Mouse (Mus musculus) liver, adult 2 months (tissue): Measurements from ENCODE around the gene Prss48. TPM values are rescaled to one million over a fixed set of nuclear protein-coding genes. Genes with fewer than 3 reads are reported as not detected.

ENCODE experiments used
- DNase-seq: peaks from one replicate; pipeline ENCODE4 v3.0.0-alpha.2; 2011; ENCODE audit warnings: low read depth, low spot score; ENCODE audit errors: extremely low read depth
- H3K27ac ChIP-seq: fragments of 200-500 bp; replicated peaks from 2 replicates; pipeline ENCODE4 v1.5.1; 2012; ENCODE audit warnings: low read depth, mild to moderate bottlenecking, control low read depth, inconsistent platforms, low read length; ENCODE audit not compliant: insufficient read depth
- H3K27me3 ChIP-seq: fragments of 200-500 bp; 2 replicates; pipeline ENCODE4 v1.6.1; 2012; ENCODE audit warnings: mild to moderate bottlenecking, moderate library complexity, low read length, inconsistent platforms; ENCODE audit not compliant: control insufficient read depth, insufficient read depth
- H3K36me3 ChIP-seq: fragments of 200-500 bp; 2 replicates; pipeline ENCODE4 v1.6.1; 2012; ENCODE audit warnings: low read length, inconsistent platforms; ENCODE audit not compliant: control insufficient read depth, insufficient read depth
- H3K4me1 ChIP-seq: fragments of 200-500 bp; 2 replicates; pipeline ENCODE4 v1.6.1; 2011; ENCODE audit warnings: low read length; ENCODE audit not compliant: control insufficient read depth, insufficient read depth
- H3K4me3 ChIP-seq: fragments of 200-500 bp; 2 replicates; pipeline ENCODE4 v1.5.1; 2011; ENCODE audit warnings: low read depth, mild to moderate bottlenecking, control low read depth, low read length, moderate library complexity; ENCODE audit not compliant: insufficient read depth
- H3K79me2 ChIP-seq: fragments of 200-500 bp; 2 replicates; pipeline ENCODE4 v1.6.1; 2012; ENCODE audit warnings: inconsistent platforms, mild to moderate bottlenecking, low read length, moderate library complexity; ENCODE audit not compliant: control insufficient read depth, insufficient read depth
- H3K9ac ChIP-seq: fragments of 200-500 bp; 2 replicates; pipeline ENCODE4 v1.6.1; 2012; ENCODE audit warnings: low read depth, mild to moderate bottlenecking, control low read depth, inconsistent platforms, low read length
- CTCF ChIP-seq: fragments of 200-500 bp; IDR thresholded peaks from 2 replicates; pipeline ENCODE4 v1.5.1; 2011; ENCODE audit warnings: low read depth, low read length, control low read depth
- POLR2A ChIP-seq: fragments of 200-500 bp; IDR thresholded peaks from 2 replicates; pipeline ENCODE4 v1.6.1; 2011; ENCODE audit warnings: low read length, control low read depth; ENCODE audit not compliant: insufficient read depth; ENCODE audit errors: extremely low read depth
- WGBS: fragments of 180-500 bp; shearing (Covaris S2); methylation state at CpG from one replicate; pipeline ENCODE4 v1.1.7; 2018; 5-methylcytosine and 5-hydroxymethylcytosine counted together
- polyA plus RNA-seq: library from polyadenylated mRNA; depleted of rRNA; stranded (reverse); fragments of >200 nt; gene quantifications from 2 replicates; pipeline ENCODE4 v1.2.3, GENCODE M21; 2012
- total RNA-seq: library from RNA; depleted of rRNA; stranded (reverse); fragments of >200 nt; gene quantifications from 2 replicates; pipeline ENCODE4 v1.2.3, GENCODE M21; 2014

The Prss48 gene
- total and polyA plus RNA-seq, 2 experiments = not detected

GRCm38 (mm10) chr3:85969040-85969439 lies 33.3 kb downstream of the Prss48 start:
- no peak overlapping the region for H3K4me3 ChIP-seq
- H3K4me1 ChIP-seq = peaks cover 3% of the 10 kb centered on the region
- 94% methylated on average over 8 of the region's 8 CpGs for WGBS
- no peak overlapping the region for H3K27ac ChIP-seq
- no peak for DNase-seq
- no peak overlapping the region for H3K9ac ChIP-seq
- H3K79me2 ChIP-seq = peaks cover 5% of the 10 kb centered on the region; the same call in 1 of the 2 replicates
- H3K36me3 ChIP-seq = no peaks in the 10 kb centered on the region
- TF ChIP-seq CTCF (no peak), POLR2A (no peak)
- H3K27me3 ChIP-seq = no peaks in the 10 kb centered on the region

GRCm38 (mm10) chr3:85965479-85965878 lies 36.8 kb downstream of the Prss48 start:
- no peak for TF ChIP-seq CTCF
- TF ChIP-seq POLR2A = no peak
- 91% methylated on average over 4 of the region's 4 CpGs for WGBS
- H3K27ac ChIP-seq = no peak overlapping the region
- H3K4me1 ChIP-seq = no peaks in the 10 kb centered on the region
- H3K4me3 ChIP-seq = no peak overlapping the region
- no peak for DNase-seq
- no peaks in the 10 kb centered on the region for H3K36me3 ChIP-seq
- H3K27me3 ChIP-seq = no peaks in the 10 kb centered on the region
- H3K79me2 ChIP-seq = no peaks in the 10 kb centered on the region
- H3K9ac ChIP-seq = no peak overlapping the region

GRCm38 (mm10) chr3:85961134-85961533 lies 41.2 kb downstream of the Prss48 start:
- Histone ChIP-seq H3K9ac (no peak overlapping the region), H3K79me2 (no peaks in the 10 kb centered on the region), H3K27me3 (no peaks in the 10 kb centered on the region), H3K36me3 (no peaks in the 10 kb centered on the region), H3K27ac (no peak overlapping the region), H3K4me1 (no peaks in the 10 kb centered on the region), H3K4me3 (no peak overlapping the region)
- WGBS = 56% methylated on average over 5 of the region's 5 CpGs
- no peak for DNase-seq
- TF ChIP-seq CTCF = no peak

GRCm38 (mm10) chr3:85959669-85960068 lies 42.6 kb downstream of the Prss48 start:
- Histone ChIP-seq H3K4me3 (no peak overlapping the region), H3K4me1 (no peaks in the 10 kb centered on the region), H3K9ac (no peak overlapping the region), H3K36me3 (no peaks in the 10 kb centered on the region), H3K27ac (no peak overlapping the region), H3K27me3 (no peaks in the 10 kb centered on the region), H3K79me2 (no peaks in the 10 kb centered on the region)
- WGBS = 100% methylated on average over 1 of the region's 1 CpGs
- no peak for DNase-seq
- TF ChIP-seq CTCF (no peak), POLR2A (no peak)

- no peak for DNase-seq
- WGBS = 96% methylated on average over 5 of the region's 5 CpGs
- TF ChIP-seq POLR2A (no peak), CTCF (no peak)
Measured at GRCm38 (mm10) chr3:85955704-85956103, 46.6 kb downstream of the Prss48 start.

GRCm38 (mm10) chr3:85955269-85955668 lies 47.0 kb downstream of the Prss48 start:
- 99% methylated on average over 9 of the region's 9 CpGs for WGBS

More at GRCm38 (mm10) chr3:85955704-85956103, 46.6 kb downstream of the Prss48 start:
- no peak overlapping the region for H3K4me3 ChIP-seq
- no peaks in the 10 kb centered on the region for H3K79me2 ChIP-seq
- no peaks in the 10 kb centered on the region for H3K27me3 ChIP-seq
- no peak overlapping the region for H3K9ac ChIP-seq
- H3K4me1 ChIP-seq = no peaks in the 10 kb centered on the region
- H3K27ac ChIP-seq = no peak overlapping the region
- no peaks in the 10 kb centered on the region for H3K36me3 ChIP-seq

More at GRCm38 (mm10) chr3:85955269-85955668, 47.0 kb downstream of the Prss48 start:
- Histone ChIP-seq H3K27me3 (no peaks in the 10 kb centered on the region), H3K27ac (no peak overlapping the region), H3K9ac (no peak overlapping the region), H3K4me1 (no peaks in the 10 kb centered on the region), H3K79me2 (no peaks in the 10 kb centered on the region), H3K4me3 (no peak overlapping the region), H3K36me3 (no peaks in the 10 kb centered on the region)
- no peak for DNase-seq
- TF ChIP-seq POLR2A (no peak), CTCF (no peak)
